Mouse (Mus musculus) heart, adult 8-10 months (tissue): ENCODE measurements at regions not wholly inside any gene's neighbourhood (a gene's known extent, or its start where the extent isn't known, plus 50 kb on each side); places are given as distances from the start of the nearest gene placed in this dataset.
"Not testable (repeated sequence)": the region's sequence is repeated elsewhere in the genome, so short reads cannot be mapped to it uniquely, and the experiment has no call there.

Experiments used
- DNase-seq: peaks from one replicate; pipeline ENCODE4 v3.0.0; 2022; ENCODE audit warnings: low spot score

GRCm38 (mm10) chr5:91892338-91892737 is 70.5 kb downstream of the Rchy1 start:
- no peak for DNase-seq

GRCm38 (mm10) chr5:91881771-91882170 is 81.1 kb downstream of the Rchy1 start:
- no peak for DNase-seq

GRCm38 (mm10) chr5:91880231-91880630 is 82.6 kb downstream of the Rchy1 start:
- DNase-seq, result no peak

GRCm38 (mm10) chr5:91878627-91879026 is 84.2 kb downstream of the Rchy1 start:
- DNase-seq, result no peak

GRCm38 (mm10) chr5:91876682-91877031 is 86.2 kb downstream of the Rchy1 start:
- no peak for DNase-seq

- no peak for DNase-seq
Measured at GRCm38 (mm10) chr5:91875875-91876681, 86.8 kb downstream of the Rchy1 start.

- no peak for DNase-seq
Measured at GRCm38 (mm10) chr5:91872816-91873215, 90.1 kb downstream of the Rchy1 start.

GRCm38 (mm10) chr5:91869791-91870190 is 93.1 kb downstream of the Rchy1 start:
- no peak for DNase-seq

GRCm38 (mm10) chr5:91866184-91866583 is 96.7 kb downstream of the Rchy1 start:
- DNase-seq, result no peak

GRCm38 (mm10) chr5:91865365-91865764 is 97.5 kb downstream of the Rchy1 start:
- DNase-seq, result no peak

- DNase-seq, result no peak
Measured at GRCm38 (mm10) chr5:91862843-91863242, 100.0 kb downstream of the Rchy1 start.

- no peak for DNase-seq
Measured at GRCm38 (mm10) chr5:91862243-91862642, 100.6 kb downstream of the Rchy1 start.

GRCm38 (mm10) chr5:91861440-91862187 is 101.3 kb downstream of the Rchy1 start:
- peak; percentile 10 for DNase-seq

- no peak for DNase-seq
Measured at GRCm38 (mm10) chr5:91860489-91860888, 102.4 kb downstream of the Rchy1 start.

GRCm38 (mm10) chr5:91852330-91852729 is 110.5 kb downstream of the Rchy1 start:
- no peak for DNase-seq

- DNase-seq, result not testable (repeated sequence)
Measured at GRCm38 (mm10) chr5:91850862-91851569, 111.9 kb downstream of the Rchy1 start.

GRCm38 (mm10) chr5:91850440-91850839 is 112.4 kb downstream of the Rchy1 start:
- DNase-seq, result no peak

- DNase-seq, result no peak
Measured at GRCm38 (mm10) chr5:91849533-91849932, 113.3 kb downstream of the Rchy1 start.

GRCm38 (mm10) chr5:91849114-91849513 is 113.8 kb downstream of the Rchy1 start:
- DNase-seq, result no peak

- no peak for DNase-seq
Measured at GRCm38 (mm10) chr5:91848528-91848927, 114.3 kb downstream of the Rchy1 start.

GRCm38 (mm10) chr5:91843044-91843443 is 119.8 kb downstream of the Rchy1 start:
- DNase-seq, result no peak

- no peak for DNase-seq
Measured at GRCm38 (mm10) chr5:91841066-91841465, 121.8 kb downstream of the Rchy1 start.
